Mouse (Mus musculus) cerebellum, postnatal 36 days (tissue): Measurements from ENCODE around the gene Gng7.
A peak's percentile ranks its signal among the peaks of the same experiment; 100 is the strongest.

Experiments used
- DNase-seq, 2 experiments: peaks; one replicate each; pipeline ENCODE4 v3.0.0; 2021 to 2022; ENCODE audit warnings: mixed read lengths in 2 of 2

The Gng7 gene

DNA sequence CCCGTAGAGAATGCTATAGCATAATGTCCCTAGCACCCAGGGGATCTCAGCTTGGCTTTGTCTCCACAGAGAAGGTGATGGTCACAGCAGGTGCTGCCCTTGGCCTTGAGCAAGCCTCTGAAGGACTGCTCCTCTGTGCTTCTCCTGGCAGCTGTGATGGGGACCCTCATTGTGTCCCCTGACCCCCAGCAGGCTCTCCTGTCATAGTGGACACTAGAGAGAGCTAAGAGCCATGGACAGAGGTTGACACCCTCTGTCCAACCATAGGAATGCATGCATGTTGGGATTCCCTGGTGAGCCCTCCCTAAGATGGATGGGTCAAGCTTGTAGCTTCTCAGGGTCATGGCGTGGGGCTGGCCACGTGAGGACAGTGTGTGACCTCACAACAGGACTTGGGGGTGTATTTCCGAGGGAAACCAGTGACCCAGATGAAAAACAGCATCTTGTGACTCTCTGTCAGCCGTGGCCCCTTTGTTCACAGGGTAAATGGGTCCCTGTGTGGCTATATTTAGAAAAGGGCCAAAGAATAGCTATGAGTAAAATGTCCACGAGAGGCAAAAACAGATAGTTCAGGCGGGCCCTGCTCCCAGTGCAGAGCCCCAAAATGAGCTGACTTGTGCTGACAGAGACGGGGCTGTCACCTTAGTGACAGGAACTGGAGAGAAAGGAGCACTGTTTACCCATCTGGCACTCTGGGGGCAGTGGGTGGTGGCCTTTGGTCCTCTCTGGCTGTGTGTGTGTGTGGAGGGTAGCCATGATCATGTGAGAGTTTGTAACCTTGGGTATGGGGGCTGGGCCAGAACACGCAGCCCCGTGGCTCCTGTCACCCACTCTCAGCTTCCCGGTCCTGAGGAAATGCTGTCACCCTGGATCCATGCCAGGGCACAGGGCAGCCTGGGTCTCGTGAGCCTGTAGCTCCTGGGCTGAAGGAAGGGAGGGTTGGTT lies 51.4 kb downstream of the Gng7 start:
- DNase-seq = no peak

- DNase-seq = no peak
These were observed 52.2 kb downstream of the Gng7 start for GRCm38 (mm10) chr10:80962585-80962984.

- DNase-seq = no peak
These were observed 52.7 kb downstream of the Gng7 start for GRCm38 (mm10) chr10:80962051-80962472.

- DNase-seq = no peak
These were observed 53.9 kb downstream of the Gng7 start for GRCm38 (mm10) chr10:80960551-80961508.

DNA sequence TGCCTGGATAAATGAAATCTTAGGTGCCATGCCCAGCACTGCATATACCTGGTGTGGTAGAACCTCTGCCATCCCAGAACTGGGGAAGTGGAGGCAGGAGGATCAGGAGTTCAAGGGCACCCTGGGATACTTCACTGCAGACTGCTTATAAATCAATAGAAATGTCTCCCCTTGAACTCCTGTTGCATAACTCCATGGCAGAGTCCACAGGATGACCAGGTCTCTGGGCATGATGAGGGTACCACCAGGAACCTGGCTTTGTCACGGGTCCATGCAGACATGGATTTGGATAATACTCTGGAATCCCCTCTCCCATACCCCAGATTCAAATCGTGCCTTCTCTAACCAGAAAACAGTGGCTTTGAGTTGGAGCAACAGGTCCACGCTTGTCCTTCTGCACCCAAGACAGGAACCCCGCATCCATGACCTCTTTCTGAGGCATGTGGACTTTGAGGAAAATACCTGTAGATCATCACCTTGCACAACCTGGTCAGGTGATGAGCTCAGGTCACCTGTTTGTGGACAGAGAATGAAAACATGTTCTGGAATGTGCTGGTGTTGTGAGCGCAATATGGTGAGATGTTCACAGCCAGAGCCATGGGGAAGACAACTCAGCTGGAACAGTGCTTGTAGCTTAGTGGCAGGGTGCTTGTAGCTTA lies 55.6 kb downstream of the Gng7 start:
- no peak for DNase-seq

- DNase-seq = no peak
These were observed 57.0 kb downstream of the Gng7 start for GRCm38 (mm10) chr10:80957791-80958190.

- no peak for DNase-seq
These were observed 57.8 kb downstream of the Gng7 start for GRCm38 (mm10) chr10:80956901-80957300.

DNA sequence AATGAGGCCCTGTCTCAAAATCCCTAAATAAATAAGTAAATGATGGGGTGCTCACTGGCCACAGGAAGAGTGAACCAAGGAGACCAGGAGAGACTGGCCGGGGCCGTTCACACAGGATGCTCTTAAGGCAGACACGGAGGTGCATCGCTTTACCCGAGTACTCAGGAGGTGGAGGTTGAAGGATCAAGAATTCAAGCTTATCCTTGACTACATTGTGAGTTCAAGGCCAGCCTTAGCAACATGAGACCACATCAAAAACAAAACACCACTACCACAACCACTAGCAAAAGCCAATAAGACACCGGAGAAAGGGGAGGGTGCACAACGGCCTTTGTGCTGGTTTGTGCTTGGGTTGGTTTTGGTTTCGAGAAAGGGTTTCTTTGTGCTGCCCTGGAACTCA lies 58.4 kb downstream of the Gng7 start:
- DNase-seq = no peak

- peak; percentile 73 to 77 for DNase-seq
These were observed 59.2 kb downstream of the Gng7 start for GRCm38 (mm10) chr10:80955536-80955935.

DNA sequence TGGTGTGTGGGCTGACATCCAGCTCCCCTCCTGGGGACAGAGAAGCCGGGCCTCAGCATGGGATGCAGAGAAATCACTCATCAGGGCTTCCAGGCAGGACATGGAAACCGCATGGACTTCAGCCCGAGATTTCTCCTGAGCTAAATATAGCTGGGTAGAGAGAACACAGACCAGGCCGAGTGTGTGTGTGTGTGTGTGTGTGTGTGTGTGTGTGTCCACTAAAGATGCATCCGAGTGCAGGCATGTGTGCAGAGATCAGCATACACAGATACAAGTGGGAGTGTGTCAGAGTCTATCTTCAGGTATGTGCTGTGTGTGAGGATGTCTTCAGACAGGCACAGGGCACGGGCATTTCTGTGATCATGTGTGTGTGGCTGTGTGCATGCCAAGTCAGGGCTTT lies 59.9 kb downstream of the Gng7 start:
- DNase-seq = peak in 1 of 2 experiments; percentile 35

DNA sequence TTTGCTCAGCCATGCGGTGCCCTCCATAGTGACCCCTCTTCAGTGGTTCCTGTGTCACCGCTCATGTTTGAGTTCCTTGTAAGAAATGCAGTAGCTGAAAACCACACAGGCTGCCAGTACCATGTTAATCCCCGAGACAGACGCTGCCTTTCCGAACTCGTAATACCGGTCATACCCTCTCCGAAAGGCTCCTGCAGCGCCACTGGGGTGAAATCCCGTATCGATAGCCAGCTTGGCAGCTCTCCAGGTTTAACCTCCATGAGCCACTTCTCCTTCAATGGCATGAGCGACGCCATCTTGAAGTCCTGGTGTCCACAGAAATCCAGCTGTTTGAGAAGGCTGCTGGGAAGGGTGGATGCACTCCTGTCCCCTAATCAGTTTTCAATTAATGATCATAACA lies 60.3 kb downstream of the Gng7 start:
- DNase-seq = no peak

- no peak for DNase-seq
These were observed 62.3 kb downstream of the Gng7 start for GRCm38 (mm10) chr10:80952449-80952848.

GRCm38 (mm10) chr10:80951761-80952390 lies 62.9 kb downstream of the Gng7 start:
- DNase-seq = no peak

DNA sequence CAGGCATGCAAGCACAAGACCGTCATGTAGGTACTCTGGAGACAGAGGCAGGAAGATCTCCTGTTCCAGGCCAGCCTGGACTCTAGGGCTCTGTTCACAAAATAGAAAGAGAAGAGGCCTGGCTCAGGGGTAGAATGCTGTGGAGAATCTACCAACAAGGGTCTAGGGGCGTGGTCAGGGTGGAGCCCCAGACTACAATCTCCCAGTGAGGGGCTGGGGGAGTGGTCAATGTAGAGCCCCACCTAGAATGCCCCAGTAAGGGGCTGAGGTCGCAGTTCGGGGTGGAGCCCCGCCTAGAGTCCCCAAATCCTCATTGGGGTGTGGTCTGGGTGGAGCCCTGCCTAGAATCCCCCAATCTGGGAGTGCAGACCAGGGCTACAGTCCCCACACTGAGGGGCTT lies 64.4 kb downstream of the Gng7 start:
- no peak for DNase-seq

DNA sequence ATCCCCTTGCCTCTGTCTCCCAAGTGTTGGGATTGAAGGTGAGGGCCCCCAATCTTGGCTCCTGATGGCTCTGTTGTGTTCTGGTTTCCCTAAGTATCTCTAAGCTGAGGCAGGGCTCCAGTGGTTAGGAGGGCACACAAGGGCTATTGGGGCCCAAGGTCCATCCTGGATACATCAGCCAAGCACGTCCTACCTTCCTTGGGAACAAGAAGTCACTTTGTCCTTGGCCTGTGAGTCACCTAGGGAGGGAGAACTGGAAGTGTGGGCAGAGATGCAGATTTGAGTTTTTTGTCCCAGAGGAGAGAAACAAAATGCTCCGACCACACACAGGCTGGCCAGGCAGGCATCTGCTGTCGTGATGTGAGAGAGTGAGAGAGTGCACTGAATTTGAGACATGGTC lies 65.7 kb downstream of the Gng7 start:
- DNase-seq = no peak

- DNase-seq = no peak
These were observed 66.2 kb downstream of the Gng7 start for GRCm38 (mm10) chr10:80948570-80948969.

- DNase-seq = peak; percentile 36
These were observed 66.9 kb downstream of the Gng7 start for GRCm38 (mm10) chr10:80947802-80948201.

- no peak for DNase-seq
These were observed 67.9 kb downstream of the Gng7 start for GRCm38 (mm10) chr10:80946684-80947437.

DNA sequence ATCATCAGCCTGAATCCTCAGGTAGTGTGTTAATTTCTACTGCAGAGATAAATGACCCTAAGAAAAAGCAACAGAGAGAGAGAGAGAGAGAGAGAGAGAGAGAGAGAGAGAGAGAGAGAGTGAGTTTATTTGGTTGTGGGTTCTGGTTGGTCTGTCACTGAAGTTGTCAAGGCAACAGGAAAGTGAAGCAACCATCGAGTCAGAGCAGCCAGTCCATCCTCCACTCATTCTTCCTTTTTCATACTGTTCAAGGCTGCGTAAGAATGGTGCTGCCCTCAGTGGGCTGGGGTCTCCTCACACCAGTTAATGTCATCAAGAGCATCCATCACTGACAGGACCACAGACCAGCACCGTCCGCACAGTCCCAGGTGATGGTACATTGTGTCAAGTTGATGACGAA lies 70.5 kb downstream of the Gng7 start:
- no peak for DNase-seq

DNA sequence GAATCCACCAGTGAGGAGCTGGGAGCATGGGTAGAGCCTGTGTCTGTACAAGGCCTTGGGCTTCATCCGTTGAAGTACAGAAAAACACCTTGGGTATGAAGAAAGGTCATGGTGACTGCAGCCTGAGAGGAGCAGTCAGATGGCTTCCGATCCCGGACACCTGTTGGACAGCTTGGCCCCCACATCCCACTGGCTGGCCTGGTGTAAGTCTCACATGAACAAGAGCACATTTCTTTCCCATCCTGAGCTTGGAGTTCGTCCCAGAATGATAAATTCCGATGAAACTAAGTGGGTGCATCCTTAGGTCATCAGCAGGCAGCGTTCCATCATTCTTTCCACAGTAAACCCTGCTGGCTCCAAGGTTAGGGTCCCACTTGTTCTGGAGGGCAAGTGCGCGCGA lies 71.0 kb downstream of the Gng7 start:
- no peak for DNase-seq

- DNase-seq = no peak
These were observed 71.8 kb downstream of the Gng7 start for GRCm38 (mm10) chr10:80942919-80943318.

DNA sequence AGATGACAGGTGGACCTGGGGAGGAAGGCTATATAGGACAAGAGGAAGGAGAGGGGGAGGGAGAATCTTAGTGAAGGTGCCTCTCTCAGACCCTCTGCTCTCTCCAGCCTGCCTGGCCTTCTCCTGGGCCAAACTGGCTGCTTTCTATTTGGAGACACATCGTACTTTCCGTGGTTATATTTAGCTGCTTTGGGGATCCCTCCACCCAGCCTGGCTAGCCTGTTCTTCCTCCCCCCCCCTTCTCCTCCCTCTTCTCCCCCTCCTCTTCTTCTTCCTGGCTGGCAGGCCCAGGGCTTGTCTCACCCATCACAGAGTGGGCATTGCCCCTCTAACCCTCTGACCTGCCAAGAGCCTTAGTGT lies 73.8 kb downstream of the Gng7 start:
- no peak for DNase-seq
